Mouse (Mus musculus): ENCODE measurements around the gene Sgms1.

Gene Sgms1

DNA sequence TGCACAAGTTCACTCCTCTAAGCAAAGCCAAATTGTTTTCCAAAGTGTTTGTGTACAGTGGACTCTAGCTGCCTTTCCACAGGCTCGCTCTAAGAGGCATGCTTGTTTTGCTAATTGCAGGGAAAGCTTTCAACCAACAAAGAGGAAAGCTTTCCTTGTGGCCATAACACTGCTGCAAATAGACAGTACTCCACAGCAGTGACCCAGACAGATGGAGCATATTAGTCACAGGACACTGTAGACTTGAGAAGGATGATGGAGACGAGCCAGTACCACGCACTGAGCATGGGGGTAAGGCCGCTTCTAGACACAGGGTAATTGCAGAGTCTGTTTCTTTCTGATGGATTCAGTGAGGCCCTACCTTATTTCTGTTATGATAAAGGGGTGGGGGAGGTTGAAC lies 33.3 kb downstream of the Sgms1 start:
- DNase-seq (ENCODE audit: low spot score) = no peak

DNA sequence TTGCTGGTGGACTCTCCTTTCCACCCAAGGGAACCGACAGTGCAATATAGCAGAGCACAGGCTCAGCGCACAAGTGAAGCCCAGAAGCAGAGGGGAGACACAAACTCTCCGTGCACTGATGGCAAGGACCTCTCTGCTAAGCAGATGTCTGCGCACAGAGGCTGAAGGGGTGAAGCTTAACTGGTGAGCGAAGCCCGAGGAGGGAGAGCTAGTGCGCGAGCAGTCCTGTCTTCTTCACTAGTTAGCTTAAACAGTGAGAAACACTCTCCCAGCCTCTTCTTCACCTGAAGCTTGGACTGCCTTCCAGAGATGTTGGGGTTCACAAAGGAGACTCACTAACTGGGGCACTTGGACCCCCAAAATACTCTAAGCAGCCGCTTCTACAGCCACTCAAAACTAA lies 36.1 kb downstream of the Sgms1 start:
- no peak for DNase-seq (ENCODE audit: low spot score)

DNA sequence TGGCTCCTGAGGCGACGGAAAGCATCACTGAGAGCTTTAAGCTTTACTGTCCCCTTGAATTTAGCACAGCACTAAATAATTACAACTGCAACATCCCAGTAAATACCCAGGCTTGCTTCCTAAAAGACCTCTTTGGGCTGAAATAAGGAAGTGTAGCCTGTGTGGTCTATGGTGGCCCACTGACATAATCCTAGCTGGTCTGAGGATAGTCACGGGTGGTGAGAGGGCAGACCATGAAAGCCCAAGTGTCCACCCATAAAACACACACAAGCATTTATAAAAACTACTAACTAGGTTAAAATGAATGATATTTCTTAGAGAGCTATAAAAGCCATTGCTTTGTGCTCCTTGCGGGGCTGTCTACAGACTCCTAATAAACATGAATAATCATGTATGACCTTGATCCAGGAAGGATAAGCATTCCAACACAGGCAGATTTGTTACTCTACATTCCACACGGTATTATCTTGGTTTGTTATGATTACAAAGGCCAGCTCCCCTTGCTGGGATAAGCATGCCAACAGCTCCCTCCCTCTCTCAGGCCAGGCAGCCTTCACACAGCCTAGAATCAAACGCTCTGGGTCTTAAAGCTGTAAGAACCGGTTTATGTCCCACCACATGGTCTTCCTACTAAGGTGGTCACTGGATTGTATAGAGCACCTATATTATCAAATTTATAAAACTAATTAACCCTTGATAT lies 40.4 kb downstream of the Sgms1 start:
- no peak for DNase-seq (ENCODE audit: low spot score)

DNA sequence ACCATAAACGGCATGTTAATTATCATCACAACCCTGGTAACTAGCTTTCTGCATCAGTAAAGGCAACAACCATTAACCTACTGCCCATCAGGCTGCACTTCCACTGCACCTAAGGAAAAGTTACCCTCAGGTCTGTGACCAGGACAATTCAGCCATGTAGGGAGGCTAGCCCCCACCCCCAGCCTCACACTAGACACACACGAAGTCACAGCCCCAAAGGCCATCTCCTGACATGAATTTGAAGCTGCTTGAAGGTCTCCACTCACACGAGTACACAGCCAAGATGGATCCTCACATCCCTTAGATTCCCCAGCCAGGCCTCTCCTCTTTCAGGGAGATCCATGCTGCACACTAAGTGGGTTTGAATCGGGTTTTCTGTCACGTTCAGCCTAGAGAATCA lies 42.0 kb downstream of the Sgms1 start:
- no peak for DNase-seq (ENCODE audit: low spot score)

DNA sequence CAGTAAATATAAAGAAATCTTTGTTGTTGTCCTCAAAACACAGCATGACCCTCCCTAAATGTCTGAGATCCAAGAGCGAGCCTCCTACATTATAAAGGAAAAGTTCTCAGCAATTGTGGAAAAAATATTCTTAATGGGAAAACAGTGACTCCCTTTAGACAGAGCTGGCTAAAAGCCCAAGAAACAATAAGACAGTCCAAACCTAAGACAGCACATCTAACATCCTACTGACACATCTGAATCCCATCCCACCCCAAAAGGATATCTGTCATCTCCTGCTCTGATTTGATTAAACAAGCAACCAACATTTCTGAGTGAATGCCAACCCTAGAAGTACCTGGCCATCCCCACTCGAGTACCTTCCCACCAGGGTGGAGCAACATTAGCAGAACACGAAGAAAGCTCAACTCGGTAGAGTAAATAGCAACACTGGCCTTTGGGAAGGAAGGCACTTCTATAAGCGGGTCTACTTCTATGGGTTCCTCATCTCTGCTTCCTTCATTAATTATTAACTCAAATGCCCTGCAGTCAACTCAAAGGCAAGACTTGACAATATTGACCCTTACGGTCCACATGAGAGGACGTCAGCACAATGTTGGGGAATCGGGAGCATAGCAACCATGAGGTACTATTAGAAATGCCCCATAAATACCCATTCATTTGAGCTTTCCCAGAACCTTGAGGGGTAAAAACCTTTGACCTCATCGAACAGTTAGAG lies 42.7 kb downstream of the Sgms1 start:
- no peak for DNase-seq (ENCODE audit: low spot score)

DNA sequence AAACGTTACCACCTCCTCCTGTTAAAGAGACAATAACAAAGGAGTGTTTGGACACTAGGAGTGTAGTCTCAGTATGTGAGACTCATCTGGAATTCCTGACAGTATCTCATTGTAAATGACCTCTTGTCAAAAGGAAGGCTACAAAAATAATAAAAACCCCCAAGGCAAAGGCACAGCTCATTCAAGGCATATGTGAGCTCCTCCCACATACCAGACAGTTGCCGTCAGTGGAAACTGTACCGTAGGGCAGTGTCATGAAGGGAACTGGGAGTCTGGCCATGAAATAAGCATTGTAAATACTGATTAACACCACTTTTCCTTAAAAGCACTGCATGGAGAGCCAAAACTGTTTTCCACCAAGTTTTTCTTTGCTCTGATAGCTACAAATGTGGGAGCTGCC lies 43.3 kb downstream of the Sgms1 start:
- DNase-seq (ENCODE audit: low spot score) = no peak

DNA sequence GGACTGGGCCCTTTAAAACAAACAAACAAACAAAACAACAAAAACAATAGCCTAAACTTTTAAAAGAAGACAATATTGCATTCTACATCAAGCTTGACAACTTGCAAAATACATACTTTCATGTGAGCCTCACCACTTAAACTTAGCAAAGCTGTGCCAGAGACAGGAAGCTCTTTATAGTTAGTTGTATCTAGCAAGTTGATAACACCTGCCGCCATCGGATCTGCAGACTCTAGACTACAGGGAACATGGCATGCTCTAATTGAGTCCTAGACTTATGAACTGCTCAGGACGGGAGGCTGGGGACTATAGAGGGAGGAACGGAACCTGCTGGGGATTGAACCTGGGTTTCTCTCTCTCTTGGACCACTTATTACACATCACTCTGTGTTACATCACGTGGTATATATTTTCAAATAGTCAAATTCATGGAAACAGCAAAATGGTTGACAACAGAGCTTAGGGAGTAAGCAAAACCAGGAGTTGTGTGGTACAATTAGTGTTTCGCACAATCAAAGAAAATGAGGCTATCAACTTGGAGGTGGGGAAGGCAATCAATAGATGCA lies 44.3 kb downstream of the Sgms1 start:
- no peak for DNase-seq (ENCODE audit: low spot score)

DNA sequence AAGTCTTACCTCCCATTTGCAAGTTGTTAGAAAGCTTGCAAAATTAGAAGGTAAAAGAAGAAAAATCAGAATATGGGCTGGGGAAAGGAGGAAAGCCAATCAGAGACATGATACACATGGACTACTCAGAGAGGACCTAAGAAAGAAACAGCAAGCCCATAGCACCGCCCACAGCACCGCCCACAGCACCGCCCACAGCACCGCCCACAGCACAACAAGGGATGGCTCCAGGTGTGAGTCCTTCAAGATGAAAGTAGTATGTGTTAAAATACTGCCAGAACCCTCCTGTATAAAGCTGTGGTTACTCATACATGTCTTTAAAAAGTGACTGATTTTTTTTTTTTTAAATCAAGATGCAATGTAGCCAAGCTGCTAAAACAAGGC lies 44.8 kb downstream of the Sgms1 start:
- DNase-seq (ENCODE audit: low spot score) = no peak

DNA sequence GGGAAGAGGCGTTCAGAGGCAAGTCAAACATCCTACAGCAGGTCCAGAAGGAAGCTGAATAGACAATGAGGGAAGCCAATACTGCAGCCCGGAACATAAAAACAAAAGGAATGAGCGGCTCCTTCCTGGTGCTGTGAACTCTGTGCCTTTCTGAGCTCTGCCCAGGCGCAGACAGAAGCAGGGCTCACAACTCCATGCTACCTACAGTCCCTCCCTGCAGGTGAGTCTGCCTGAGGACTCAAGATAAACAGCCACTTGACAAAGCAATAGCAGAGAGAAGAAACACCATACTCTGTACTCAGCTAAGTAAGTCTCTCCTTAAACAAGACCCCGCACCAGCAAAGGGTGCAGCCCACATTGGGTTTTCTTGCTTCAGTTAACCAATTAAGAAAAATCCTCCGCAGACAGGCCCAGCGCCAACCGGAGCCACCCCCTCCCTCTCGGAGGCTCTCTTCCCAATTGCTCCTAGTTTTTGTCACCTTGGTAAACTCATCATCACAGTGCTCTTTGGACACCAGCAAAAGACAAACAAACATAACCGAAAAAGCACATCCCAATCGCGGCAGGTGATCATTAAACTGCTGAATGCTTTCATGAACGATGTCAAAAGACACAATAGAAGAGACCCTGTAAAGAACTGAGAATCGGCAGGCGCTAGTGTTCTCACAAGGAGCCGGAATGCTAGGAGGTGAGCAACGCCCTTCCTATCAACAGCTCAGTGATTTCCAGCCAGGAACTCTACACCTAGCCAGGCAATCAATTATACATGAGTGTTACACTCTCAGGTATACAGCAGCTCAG lies 45.4 kb downstream of the Sgms1 start:
- no peak for DNase-seq (ENCODE audit: low spot score)

DNA sequence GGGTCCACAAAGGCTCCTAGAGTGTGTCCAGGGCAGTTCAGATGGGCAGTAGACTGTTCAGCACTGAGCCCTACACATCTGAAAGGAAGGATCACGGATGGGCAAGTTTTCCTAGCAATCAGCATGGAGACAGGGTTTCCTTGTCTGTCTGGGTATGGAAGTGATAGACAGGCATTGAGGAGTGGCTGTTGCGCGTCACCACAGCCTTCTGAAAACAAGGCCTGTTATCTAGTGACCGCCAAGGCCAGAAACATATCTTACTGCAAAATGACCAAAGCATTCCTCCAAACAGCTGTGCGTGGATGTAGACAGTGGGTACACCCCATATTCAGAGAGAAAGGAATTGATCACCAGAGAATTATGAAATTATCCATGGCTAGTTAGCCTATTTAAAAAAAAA lies 47.1 kb downstream of the Sgms1 start:
- no peak for DNase-seq (ENCODE audit: low spot score)

DNA sequence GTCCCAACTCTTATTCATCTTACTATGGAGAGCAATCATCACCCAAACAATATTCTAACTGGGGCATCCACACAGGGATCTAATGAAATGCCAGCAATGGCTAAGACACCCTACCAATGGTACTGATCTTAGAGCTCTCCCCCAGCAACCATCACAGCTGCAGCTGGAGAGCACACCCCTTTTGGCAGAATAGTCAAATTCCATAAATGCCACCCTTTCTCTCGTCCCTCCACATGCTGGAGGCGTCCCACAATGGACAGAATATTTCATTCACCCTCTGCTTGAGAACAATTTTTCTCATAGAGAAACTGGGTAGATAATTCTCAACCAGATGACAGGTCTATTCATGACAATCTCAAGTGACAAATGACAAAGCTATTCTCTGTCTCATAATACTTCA lies 48.4 kb downstream of the Sgms1 start:
- DNase-seq (ENCODE audit: low spot score) = no peak

DNA sequence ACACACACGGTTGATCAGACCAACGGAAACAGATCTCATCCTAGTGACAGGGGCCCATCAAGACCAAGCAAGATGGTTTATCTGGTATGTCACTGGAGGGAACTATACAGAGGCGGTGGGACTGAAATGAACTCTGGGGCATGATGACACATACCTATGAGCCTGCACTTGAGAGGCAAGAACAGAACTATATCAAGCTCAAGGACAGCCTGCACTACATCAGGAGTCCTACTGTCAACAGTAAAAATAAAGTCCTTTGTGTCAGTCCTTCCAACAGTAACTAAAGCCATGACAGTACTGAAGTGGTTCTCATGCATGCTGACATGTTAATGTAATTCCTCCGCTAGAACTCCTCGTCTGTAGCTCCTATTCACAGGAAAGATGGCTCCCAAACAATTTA lies 49.3 kb downstream of the Sgms1 start:
- DNase-seq (ENCODE audit: low spot score) = no peak

DNA sequence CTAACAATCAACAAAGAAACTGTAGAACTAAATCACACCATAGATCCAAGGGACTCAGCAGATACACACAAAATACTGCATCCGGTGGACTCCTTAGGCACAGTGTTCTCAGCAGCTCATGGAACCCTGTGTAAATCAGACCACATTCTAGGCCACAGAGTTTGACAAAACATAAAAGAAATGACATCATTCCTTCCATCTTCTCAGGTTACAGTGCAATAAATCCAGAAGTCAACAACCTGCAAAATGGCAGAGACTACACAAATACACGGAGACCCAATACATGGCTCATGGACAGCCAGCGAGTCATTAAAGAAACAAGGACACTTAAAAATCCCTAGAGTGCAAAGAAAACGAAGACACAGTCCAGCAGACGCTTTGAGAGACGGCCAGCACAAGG lies 51.8 kb downstream of the Sgms1 start:
- peak; percentile 27 for DNase-seq (ENCODE audit: low spot score)

DNA sequence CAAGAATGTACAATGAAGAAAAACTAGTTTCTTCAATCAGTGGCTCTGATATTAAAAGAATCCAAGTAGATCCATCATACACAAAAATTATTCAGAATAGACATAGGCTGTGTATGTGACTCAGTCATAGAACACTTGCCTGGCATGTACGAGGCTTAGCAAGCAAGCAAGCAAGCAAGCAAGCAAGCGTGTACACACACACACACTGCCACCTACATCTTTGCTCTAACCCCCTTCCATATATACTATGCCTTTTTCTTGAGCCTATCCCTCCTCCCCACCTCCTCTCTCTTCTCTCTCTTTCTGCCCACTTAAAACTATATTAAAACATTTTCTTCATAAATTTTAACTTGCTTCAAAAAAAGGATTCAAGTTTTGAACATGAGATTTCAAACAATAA lies 54.8 kb downstream of the Sgms1 start:
- no peak for DNase-seq (ENCODE audit: low spot score)

DNA sequence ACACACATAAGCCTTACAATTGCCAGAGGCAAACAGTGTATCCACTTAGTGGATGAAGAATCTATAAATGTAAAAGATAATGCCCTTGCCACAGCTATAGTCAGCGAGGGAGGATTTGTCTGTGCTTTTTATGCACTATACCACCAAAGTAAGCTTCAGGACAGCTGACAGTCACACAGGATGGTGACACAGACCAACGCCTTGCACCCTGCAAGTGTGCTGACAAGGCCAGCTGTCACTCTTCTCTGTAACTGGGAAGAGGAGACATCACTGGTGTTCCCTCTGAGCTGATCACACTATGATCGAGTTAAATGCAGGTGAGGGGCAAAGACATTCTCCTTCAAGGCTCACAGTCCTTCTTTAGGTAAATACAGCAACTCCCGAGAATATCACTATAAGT lies 56.0 kb downstream of the Sgms1 start:
- no peak for DNase-seq (ENCODE audit: low spot score)

DNA sequence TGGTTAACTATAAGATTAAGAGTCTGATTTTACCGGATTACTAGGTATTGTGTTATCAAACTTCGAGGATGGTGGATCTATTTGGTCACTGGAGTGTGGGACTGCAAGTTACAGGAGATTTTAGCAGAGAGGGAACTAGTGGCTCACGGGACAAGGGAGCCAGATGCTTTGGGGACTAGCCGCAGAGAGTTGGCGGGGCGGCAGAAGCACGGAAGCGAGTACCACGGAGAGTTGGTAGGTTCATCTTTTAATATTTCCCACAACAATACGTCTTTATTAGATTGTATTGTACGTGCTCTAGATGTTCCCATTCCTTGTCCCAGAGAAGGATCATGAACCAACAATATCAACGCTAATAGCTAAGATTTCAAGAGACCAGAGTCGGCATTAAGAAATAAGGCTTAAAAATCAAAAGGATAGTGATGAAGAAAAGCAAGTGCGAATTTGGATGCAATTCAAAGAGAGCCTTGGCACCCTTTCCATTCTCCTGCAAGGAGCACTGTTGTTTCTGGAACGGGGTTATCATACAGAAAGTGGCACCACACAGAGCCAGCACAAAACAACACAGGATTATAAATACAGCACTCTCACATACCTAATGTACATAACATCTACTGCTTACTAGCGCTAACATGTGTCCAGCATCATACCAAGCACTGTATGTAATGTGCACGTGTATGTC lies 56.6 kb downstream of the Sgms1 start:
- DNase-seq (ENCODE audit: low spot score) = no peak

DNA sequence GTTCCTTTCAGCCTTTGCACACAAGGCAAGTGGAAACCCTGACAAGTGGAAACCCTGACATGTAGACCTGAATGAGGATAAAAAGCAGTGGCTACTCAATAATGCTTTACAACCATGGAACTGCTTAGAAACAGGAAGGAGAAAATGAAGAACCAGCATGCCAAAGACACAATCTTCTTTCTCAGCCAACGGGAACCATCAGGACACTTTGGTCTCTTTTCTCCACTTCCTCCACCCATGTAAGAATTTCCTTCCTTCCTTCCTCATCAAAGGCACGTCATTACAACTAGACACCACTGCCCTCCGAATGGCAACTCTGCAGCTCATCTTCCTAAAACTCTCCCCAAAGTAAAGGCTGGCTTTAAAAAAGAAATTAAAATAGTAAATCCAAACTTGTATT lies 59.3 kb downstream of the Sgms1 start:
- DNase-seq (ENCODE audit: low spot score) = no peak

DNA sequence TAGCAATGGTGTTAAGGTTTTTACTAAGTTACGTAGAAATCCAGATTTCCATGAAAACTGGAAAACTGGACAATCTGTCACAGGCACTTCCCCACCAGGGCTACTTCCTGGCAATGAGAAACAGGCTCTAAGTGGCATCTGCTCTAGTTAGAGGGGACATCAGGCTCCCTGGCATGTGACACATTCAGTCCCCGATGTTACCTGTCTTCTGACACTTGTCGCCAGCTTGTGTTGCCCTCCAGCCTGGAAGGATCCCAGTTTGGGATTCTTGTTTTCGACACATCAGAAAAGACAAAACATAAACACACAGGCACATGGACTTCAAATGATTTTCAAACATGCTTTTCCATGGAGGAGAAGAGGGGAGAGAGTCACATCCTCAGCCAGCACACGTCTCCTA lies 60.0 kb downstream of the Sgms1 start:
- no peak for DNase-seq (ENCODE audit: low spot score)

DNA sequence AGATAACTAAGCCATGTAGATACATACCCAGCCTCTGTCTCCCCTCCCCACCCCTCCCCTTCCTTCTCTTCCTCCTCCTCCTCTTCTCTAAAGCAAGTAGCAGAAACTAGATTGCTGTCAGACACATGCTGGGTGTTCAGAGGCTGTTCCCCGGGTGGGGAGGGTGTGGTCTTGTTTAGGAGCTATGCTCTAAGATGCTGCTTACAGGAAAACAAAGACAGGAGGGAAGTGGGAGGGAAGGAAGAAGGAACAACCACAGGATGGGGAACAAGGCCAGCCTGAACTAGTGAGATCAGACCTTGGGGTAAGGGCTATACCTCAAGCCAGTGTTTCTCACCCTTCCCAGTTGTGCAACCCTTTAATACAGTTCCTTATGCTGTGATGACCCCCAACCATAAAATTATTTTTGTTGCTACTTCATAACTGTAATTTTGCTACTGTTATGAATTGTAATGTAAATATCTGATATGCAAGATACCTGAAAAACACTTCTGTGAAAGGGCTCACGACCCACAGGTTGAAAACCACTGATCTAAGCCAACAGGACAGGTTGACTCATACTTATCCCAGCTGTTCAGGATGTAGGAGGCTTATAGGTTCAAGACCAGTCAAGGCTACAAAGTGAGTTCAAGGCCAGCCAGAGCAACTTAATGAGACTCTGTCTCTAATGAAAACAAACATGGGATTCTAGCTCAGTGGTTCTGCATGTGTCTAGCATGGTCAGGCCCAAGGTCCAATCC lies 61.3 kb downstream of the Sgms1 start:
- DNase-seq (ENCODE audit: low spot score) = no peak

DNA sequence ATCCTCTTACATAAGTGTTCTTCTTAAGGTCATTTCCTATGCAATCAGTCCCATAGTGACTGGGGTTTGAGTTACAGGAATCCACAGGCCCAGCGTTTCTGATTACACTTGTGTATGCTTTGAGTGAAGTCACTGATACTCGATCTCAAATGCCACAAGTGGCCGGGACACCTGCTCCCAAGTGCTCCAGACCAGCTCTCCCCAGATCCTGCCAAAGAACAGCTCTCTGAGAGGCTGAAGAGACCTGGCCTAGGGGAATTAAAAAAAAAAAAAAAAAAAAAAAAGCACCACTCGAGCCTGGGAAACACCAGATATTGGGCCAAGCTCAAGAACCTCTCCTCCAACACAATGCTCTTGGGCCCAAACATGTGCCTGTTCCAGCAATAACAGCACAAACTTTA lies 62.9 kb downstream of the Sgms1 start:
- no peak for DNase-seq (ENCODE audit: low spot score)

DNA sequence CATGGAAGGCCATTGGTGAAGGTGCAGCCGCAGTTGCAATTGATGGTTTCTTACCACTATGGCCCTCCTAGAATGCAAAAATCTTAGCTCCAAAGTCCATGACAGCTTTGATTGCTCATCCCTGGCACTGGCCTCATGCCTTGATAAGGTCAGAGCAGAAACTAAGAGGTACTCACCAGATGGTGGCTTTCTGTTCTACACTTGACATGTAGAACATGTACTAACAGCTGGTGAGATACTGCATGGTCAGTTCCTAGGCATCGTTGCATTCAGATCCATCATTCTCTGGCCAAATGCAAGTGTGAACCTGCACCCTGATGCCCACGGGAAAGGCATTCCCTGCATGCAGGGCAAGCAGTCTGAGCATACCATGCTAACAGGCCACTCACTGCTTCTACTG lies 63.4 kb downstream of the Sgms1 start:
- DNase-seq (ENCODE audit: low spot score) = no peak

All from MN1 (cell line).